ENCODE assay signal across 8 mouse cellular contexts in genomic region chr12:13249573-13249919, GRCm38 (mm10). TPM values are rescaled to one million over a fixed set of nuclear protein-coding genes. Genes with fewer than 3 reads are reported as not detected.
DNase-seq lines count a peak whose midpoint lies in the region; ATAC-seq and TF ChIP-seq lines count a peak whose summit lies in the region.

No protein-coding gene starts in this region.

- peak overlapping the region; percentile 97 for H3K9ac ChIP-seq in heart, embryonic 11.5 days (ENCODE audit: low read depth, low read length)
- no peak overlapping the region for H3K9ac ChIP-seq in liver, postnatal 0 days (replicated peaks)

- H3K27ac ChIP-seq in heart, embryonic 11.5 days (ENCODE audit: low read depth, low read length): no peak overlapping the region
- H3K27ac ChIP-seq in hindbrain, embryonic 10.5 days: peak overlapping the region; percentile 98
- H3K27ac ChIP-seq in liver, postnatal 0 days (ENCODE audit: low read depth): no peak overlapping the region; the same call in 1 of the 2 replicates

- H3K4me1 ChIP-seq in heart, embryonic 11.5 days (ENCODE audit: control insufficient read depth, insufficient read depth, low read length): 0 out of 2 replicates have a peak, but pooled peaks cover 4% of the 10 kb centered on the region
- peaks cover 15% of the 10 kb centered on the region for H3K4me1 ChIP-seq in E14TG2a.4 (replicated peaks; ENCODE audit: low read depth, low read length)
- peaks cover 17% of the 10 kb centered on the region for H3K4me1 ChIP-seq in hindbrain, embryonic 10.5 days (replicated peaks)
- peaks cover 5% of the 10 kb centered on the region for H3K4me1 ChIP-seq in liver, postnatal 0 days (ENCODE audit: insufficient read depth)

- no peak for ATAC-seq in heart, embryonic 11.5 days (replicated peaks; ENCODE audit: insufficient number of reproducible peaks, low FRiP score, low TSS enrichment)
- no peak for ATAC-seq in liver, postnatal 0 days
- no peak for ATAC-seq in frontal cortex, adult (ENCODE audit: low TSS enrichment)

- intact Hi-C loops in heart, postnatal 14 days (cut with DNase I): no loop called here

- DNase-seq in heart, postnatal 14 days: no peak
- no peak for DNase-seq in hindbrain, embryonic 10.5 days (ENCODE audit: low spot score)
- no peak for DNase-seq in liver, postnatal 0 days
- no peak for DNase-seq in embryo, embryonic 10.5 days (ENCODE audit: low spot score)
- no peak for DNase-seq in layer of hippocampus, adult 18-20 months (ENCODE audit: low spot score in 2 of 2)

- no peak for TF ChIP-seq EP300 in liver, postnatal 0 days (IDR thresholded peaks at IDR 0.05; ENCODE audit: low read depth)

- WGBS in heart, embryonic 11.5 days (ENCODE audit: insufficient replicate concordance): 85% methylated on average over 3 of the region's 3 CpGs
- WGBS in hindbrain, embryonic 10.5 days: 89% methylated on average over 3 of the region's 3 CpGs
- WGBS in liver, postnatal 0 days (ENCODE audit: insufficient replicate concordance): 81% methylated on average over 3 of the region's 3 CpGs

- TF ChIP-seq CTCF in E14TG2a.4 (conservative IDR thresholded peaks at IDR 0.05; ENCODE audit: low read length): no peak
- TF ChIP-seq CTCF in liver, postnatal 0 days (IDR thresholded peaks at IDR 0.05; ENCODE audit: low read depth): no peak

- H3K4me2 ChIP-seq in heart, embryonic 11.5 days: peak overlapping the region; percentile 68
- H3K4me2 ChIP-seq in liver, postnatal 0 days (ENCODE audit: low read depth, low read length): peak overlapping the region; percentile 77

- H3K9me3 ChIP-seq in heart, embryonic 11.5 days (replicated peaks; ENCODE audit: control insufficient read depth, low read length): no peaks in the 10 kb centered on the region
- no peaks in the 10 kb centered on the region for H3K9me3 ChIP-seq in E14TG2a.4 (ENCODE audit: low read length)
- no peaks in the 10 kb centered on the region for H3K9me3 ChIP-seq in hindbrain, embryonic 10.5 days
- no peaks in the 10 kb centered on the region for H3K9me3 ChIP-seq in liver, postnatal 0 days (ENCODE audit: low read length)

- H3K36me3 ChIP-seq in heart, embryonic 11.5 days (ENCODE audit: control insufficient read depth, insufficient read depth, low read length): peaks cover 3% of the 10 kb centered on the region; the same call in 1 of the 2 replicates
- H3K36me3 ChIP-seq in E14TG2a.4 (ENCODE audit: insufficient read depth, low read length): peaks cover 19% of the 10 kb centered on the region
- peaks cover 16% of the 10 kb centered on the region for H3K36me3 ChIP-seq in hindbrain, embryonic 10.5 days
- peaks cover 7% of the 10 kb centered on the region for H3K36me3 ChIP-seq in liver, postnatal 0 days (replicated peaks; ENCODE audit: insufficient read depth, low read length)

- no peaks in the 10 kb centered on the region for H3K27me3 ChIP-seq in heart, embryonic 11.5 days (ENCODE audit: control insufficient read depth, insufficient read depth, low read length)
- H3K27me3 ChIP-seq in E14TG2a.4 (ENCODE audit: insufficient read depth, low read length): 0 out of 2 replicates have a peak, but pooled peaks cover 5% of the 10 kb centered on the region
- no peaks in the 10 kb centered on the region for H3K27me3 ChIP-seq in hindbrain, embryonic 10.5 days (ENCODE audit: insufficient read depth, poor library complexity, severe bottlenecking)
- H3K27me3 ChIP-seq in liver, postnatal 0 days (ENCODE audit: insufficient read depth, low read length): no peaks in the 10 kb centered on the region

- H3K4me3 ChIP-seq in heart, embryonic 11.5 days (ENCODE audit: low read depth, low read length): peak overlapping the region; percentile 76
- H3K4me3 ChIP-seq in E14TG2a.4 (replicated peaks; ENCODE audit: low read length): peak overlapping the region; percentile 96
- peak overlapping the region; percentile 84 for H3K4me3 ChIP-seq in hindbrain, embryonic 10.5 days
- peak overlapping the region; percentile 85 for H3K4me3 ChIP-seq in liver, postnatal 0 days (ENCODE audit: low read depth, low read length)

RNA-seq across cellular contexts. Expression of gene Ddx1, which starts 0.5 kb away (rescaled TPM):
- polyA plus RNA-seq in heart, embryonic 11.5 days (2014; fragmentation: Nextera tagmentation; extraction: Ambion mirVana): 113 and 140 TPM in 2 replicates
- total RNA-seq in heart, postnatal 14 days (2021): 10 to 100 TPM; 65.1 to 74.1 TPM
- polyA plus RNA-seq in hindbrain, embryonic 10.5 days (2016; fragmentation: Nextera tagmentation; extraction: Ambion mirVana): 144 and 181 TPM in 2 replicates
- polyA plus RNA-seq in liver, postnatal 0 days (2015; fragmentation: Nextera tagmentation; extraction: Ambion mirVana): 46.5 and 48.0 TPM in 2 replicates
- total RNA-seq in layer of hippocampus, adult 18-20 months (2021): 100 to 1,000 TPM; 109 to 118 TPM

RNA-seq across cellular contexts. Expression of gene Nbas, which starts 19.4 kb away (rescaled TPM):
- 11.4 and 11.8 TPM in 2 replicates for polyA plus RNA-seq in heart, embryonic 11.5 days (2014; fragmentation: Nextera tagmentation; extraction: Ambion mirVana)
- total RNA-seq in heart, postnatal 14 days (2021): 10 to 100 TPM; 23.0 to 23.4 TPM
- 14.0 and 14.9 TPM in 2 replicates for polyA plus RNA-seq in hindbrain, embryonic 10.5 days (2016; fragmentation: Nextera tagmentation; extraction: Ambion mirVana)
- 2.4 and 2.6 TPM in 2 replicates for polyA plus RNA-seq in liver, postnatal 0 days (2015; fragmentation: Nextera tagmentation; extraction: Ambion mirVana)
- 10 to 100 TPM; 34.3 to 36.8 TPM for total RNA-seq in layer of hippocampus, adult 18-20 months (2021)
